Mouse (Mus musculus) CD8-positive naive resting alpha-beta T cell, adult 2 months (primary cell): ENCODE data around the gene Olfr862.

Experiments
- DNase-seq, 2 experiments: peaks; one replicate each; pipeline ENCODE4 v3.0.0; 2022; ENCODE audit warnings: low read depth in 2 of 2, low spot score in 2 of 2

The Olfr862 gene

DNA sequence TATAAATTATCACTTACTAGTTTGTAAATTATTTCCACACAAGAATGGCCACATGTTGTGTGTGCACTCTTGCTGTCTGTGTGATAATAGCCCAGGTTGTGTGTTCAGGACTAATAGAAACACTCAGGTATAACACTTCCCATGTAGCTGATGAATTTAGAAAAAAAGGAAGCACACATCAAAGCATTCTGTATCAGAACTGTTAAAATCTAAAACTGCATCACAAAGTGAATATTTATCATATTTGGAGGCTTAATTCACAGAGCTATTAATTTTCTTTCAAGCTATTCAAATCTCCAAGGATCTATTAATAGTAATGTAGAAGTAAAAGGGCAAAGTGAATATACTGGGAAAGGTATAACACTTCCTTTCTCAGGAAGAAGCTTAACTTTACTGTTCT lies at the start of gene Olfr862:
TSS of gene Olfr862 (minus strand) at position 101 of the 400 bp plus-strand sequence.
- DNase-seq, result no peak

DNA sequence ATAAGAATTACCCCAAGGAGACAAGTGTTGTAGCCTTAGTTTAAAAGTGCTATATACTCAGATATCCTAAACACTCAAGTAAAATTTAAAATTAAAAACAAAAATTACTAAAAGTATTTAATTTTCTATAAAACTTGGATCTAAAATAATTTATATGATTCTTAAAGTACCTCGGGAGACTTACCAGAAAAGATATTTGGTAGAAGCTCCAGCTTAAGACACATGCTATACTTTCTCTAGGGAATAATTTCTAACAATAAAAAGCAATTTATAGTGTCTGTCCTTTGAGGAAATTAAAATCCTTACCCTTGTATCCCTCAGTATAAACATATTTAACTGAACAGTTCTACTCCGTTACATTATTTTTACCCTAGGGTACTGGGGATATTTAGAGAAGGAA lies 28.8 kb upstream of the Olfr862 start, which contains the start of gene Olfr77:
TSS of gene Olfr77 (plus strand) at position 301 of the 400 bp plus-strand sequence.
- no peak for DNase-seq

DNA sequence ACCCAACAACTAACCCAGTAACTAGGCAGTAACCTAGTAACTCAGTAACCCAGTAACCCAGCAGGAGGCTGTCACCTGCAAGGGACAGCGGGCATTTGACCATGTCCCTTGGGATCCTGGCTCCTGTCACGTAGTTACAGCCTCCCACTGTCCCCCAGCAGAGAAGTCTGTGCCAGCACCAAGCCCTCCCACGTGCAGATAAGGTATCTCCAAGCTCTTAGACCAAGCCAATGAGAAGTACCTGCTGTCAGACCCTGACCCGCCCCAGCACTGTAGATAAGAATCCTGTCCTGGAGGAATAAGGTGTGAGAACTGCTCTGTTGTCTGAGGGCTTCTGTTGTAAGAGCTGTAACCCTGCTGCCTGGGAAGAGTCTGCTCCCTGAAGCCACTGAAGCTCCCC lies 23.4 kb upstream of the Olfr862 start:
- DNase-seq, result no peak

DNA sequence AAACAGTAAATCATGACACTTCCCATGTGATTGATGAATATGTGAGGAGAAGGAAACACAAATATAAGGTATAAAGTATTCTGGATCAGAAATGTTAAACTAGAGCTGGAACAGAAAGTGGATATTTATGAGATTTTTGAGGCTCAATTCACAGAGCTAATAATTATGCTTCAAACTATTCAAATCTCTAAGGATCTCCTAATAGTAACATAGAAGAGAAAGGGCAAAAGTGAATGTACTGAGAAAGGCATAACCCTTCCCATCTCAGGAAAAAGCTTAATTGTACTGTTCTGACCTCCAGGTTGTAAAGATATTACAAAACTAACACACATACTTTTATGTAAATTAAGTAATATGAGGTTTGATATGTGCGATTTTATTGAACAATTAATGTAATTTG lies 38.2 kb downstream of the Olfr862 start, which contains the start of gene Olfr860:
TSS of gene Olfr860 (minus strand) at position 101 of the 400 bp plus-strand sequence.
- no peak for DNase-seq
